Mouse (Mus musculus) embryonic fibroblast, embryonic 13.5 days (primary cell): Measurements from ENCODE around the gene Ahnak.

Experiments used
- CTCF ChIP-seq: IDR thresholded peaks from 2 replicates; pipeline ENCODE4 v1.5.1; 2011; ENCODE audit warnings: mild to moderate bottlenecking, control low read depth, low read length, moderate library complexity, borderline replicate concordance; ENCODE audit not compliant: insufficient read depth
- POLR2A ChIP-seq: IDR thresholded peaks from 2 replicates; pipeline ENCODE4 v1.6.1; 2011; ENCODE audit warnings: low read depth, mild to moderate bottlenecking, control low read depth, low read length, moderate library complexity

DNA sequence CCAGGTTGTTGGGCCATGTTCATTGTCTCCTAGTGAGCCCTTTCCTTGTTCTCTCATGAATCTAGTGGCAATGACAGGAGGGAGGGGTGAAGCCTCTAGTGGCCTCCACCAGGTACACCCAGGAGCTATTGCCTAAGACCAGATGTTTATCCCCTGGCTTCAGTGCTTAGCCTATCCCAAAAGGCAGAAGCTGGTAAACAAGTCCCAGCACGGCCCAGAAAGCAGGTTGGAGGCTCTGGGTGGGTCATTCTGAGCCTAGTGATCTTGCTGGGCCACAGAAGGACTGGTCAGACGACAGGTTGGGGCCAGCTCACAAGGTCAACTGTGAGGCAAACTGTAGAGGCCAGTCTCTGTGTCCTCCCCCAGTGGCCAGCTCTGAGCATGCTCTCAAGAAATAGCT, 101.6 kb downstream of the Ahnak start:
- TF ChIP-seq CTCF (no peak), POLR2A (no peak)
